Mouse (Mus musculus) kidney, adult 18-20 months (tissue): ENCODE measurements around the gene Sp3.
"Not testable (repeated sequence)": the region's sequence is repeated elsewhere in the genome, so short reads cannot be mapped to it uniquely, and the experiment has no call there.

Experiments
- DNase-seq: peaks from one replicate; pipeline ENCODE4 v3.0.0; 2021

The Sp3 gene

GRCm38 (mm10) chr2:72980337-72981074 lies at the start of gene Sp3:
Sp3 (minus strand) TSS chr2:72980446.
- peak; percentile 98 for DNase-seq

- DNase-seq = no peak
Observed at GRCm38 (mm10) chr2:73029846-73030245, 49.6 kb upstream of the Sp3 start.

- DNase-seq = no peak
Observed at GRCm38 (mm10) chr2:73028019-73028418, 47.8 kb upstream of the Sp3 start.

- DNase-seq = no peak
Observed at GRCm38 (mm10) chr2:73027126-73027525, 46.9 kb upstream of the Sp3 start.

- no peak for DNase-seq
Observed at GRCm38 (mm10) chr2:73023803-73024202, 43.6 kb upstream of the Sp3 start.

- no peak for DNase-seq
Observed at GRCm38 (mm10) chr2:73021046-73021445, 40.8 kb upstream of the Sp3 start.

- peak; percentile 50 for DNase-seq
Observed at GRCm38 (mm10) chr2:73019371-73020146, 39.3 kb upstream of the Sp3 start.

GRCm38 (mm10) chr2:73014063-73014462 lies 33.8 kb upstream of the Sp3 start:
- not testable (repeated sequence) for DNase-seq

GRCm38 (mm10) chr2:73012636-73013035 lies 32.4 kb upstream of the Sp3 start:
- DNase-seq = no peak

- DNase-seq = no peak
Observed at GRCm38 (mm10) chr2:73007472-73007871, 27.2 kb upstream of the Sp3 start.

GRCm38 (mm10) chr2:73005611-73006515 lies 25.6 kb upstream of the Sp3 start:
- no peak for DNase-seq

- DNase-seq = peak; percentile 55
Observed at GRCm38 (mm10) chr2:73003751-73004717, 23.8 kb upstream of the Sp3 start.

GRCm38 (mm10) chr2:73003049-73003448 lies 22.8 kb upstream of the Sp3 start:
- peak; percentile 14 for DNase-seq

GRCm38 (mm10) chr2:73002451-73002850 lies 22.2 kb upstream of the Sp3 start:
- no peak for DNase-seq

- DNase-seq = no peak
Observed at GRCm38 (mm10) chr2:73001994-73002393, 21.7 kb upstream of the Sp3 start.

GRCm38 (mm10) chr2:73000194-73000593 lies 19.9 kb upstream of the Sp3 start:
- no peak for DNase-seq

- DNase-seq = no peak
Observed at GRCm38 (mm10) chr2:72997586-72997985, 17.3 kb upstream of the Sp3 start.

- DNase-seq = peak; percentile 54
Observed at GRCm38 (mm10) chr2:72996808-72997378, 16.6 kb upstream of the Sp3 start.

- DNase-seq = peak; percentile 51
Observed at GRCm38 (mm10) chr2:72995346-72996097, 15.3 kb upstream of the Sp3 start.

GRCm38 (mm10) chr2:72994165-72994564 lies 13.9 kb upstream of the Sp3 start:
- no peak for DNase-seq

- no peak for DNase-seq
Observed at GRCm38 (mm10) chr2:72992497-72992896, 12.3 kb upstream of the Sp3 start.
